Mouse (Mus musculus) retina, embryonic 14.5 days (tissue): ENCODE data around the gene Fam163a.

Experiments
- DNase-seq: peaks from one replicate; pipeline ENCODE4 v3.0.0-alpha.2; 2015; ENCODE audit warnings: low spot score

Fam163a gene

GRCm38 (mm10) chr1:156201069-156201468 is 3.8 kb downstream of the Fam163a start:
- DNase-seq = no peak

DNA sequence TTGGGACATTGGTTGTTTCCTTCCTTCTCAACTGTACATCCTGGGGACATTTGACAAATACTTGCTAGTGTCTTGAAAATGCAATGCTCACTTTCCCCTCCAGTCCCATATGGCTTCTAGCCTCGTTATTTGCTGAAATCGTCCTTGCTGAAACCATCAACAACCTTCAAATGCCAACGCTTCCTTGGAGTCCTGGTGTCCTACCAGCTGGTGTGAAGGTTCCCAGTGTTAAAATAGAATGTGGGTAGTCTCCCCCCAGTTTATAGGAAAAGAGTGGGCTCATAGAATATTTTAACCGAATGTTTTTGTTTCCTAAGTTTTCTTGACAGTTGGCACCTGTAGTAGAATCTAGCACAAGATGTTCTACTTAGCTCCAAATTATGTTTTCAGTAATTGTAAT is 7.2 kb downstream of the Fam163a start:
- DNase-seq = no peak

DNA sequence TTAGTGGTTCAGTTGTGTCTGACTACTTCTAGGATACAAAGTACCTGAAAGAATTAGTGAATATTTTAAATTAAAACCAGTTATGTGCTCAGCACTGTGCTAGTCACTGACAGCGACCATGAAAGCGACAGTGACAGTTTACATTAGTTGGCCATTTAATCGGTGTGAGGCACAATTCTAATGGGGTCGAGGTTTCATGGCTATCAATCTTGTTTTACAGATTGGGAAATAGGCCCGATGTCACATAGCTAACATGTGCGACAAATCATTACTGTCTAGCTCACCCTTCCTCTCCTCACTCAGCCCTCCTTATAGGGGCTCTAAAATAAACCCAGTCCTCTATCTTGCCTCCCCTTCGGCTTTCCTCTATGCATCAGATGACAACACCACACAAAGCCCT is 11.5 kb downstream of the Fam163a start:
- DNase-seq = no peak

- DNase-seq = no peak
Observed at GRCm38 (mm10) chr1:156192853-156193252, 12.0 kb downstream of the Fam163a start.

GRCm38 (mm10) chr1:156186646-156187045 is 18.2 kb downstream of the Fam163a start:
- DNase-seq = no peak

- peak; percentile 71 for DNase-seq
Observed at GRCm38 (mm10) chr1:156184158-156184571, 20.7 kb downstream of the Fam163a start.

DNA sequence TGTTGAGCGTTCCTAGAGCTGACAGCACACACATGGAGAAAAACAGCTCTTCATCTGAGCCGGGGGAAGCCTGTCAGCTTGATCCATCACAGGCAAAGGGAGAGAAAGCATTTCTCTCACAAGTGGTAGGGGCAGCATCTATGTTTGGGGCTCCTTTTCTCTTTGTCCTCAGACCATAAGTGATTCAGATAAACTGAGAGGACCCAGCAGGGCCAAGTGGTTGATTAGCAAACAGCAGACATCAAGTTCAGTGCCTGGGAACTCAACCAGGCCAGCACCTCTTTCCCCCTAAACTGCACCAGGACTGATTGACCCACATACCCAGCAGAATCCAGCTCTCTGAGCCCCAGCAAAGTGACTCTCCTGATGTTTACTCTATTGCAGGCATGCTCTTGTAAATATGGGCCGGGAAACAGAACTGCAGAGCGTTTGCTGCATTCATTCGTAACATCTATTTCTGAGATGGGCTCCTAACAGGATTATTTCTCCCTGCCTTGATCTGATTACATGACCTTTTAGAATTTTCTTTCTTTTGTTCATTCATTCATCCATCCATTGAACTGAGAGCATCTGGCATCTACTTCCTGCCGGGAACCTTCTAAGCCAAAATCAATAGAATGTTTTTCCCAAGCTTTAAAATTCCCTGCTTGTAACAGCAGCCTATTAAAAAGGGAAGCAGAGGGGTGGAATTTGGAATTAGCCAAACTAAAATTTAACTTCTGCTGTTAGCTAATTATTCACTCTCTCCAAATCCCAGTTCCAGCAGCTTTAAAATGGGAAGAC is 21.5 kb downstream of the Fam163a start:
- peak; percentile 86 for DNase-seq

DNA sequence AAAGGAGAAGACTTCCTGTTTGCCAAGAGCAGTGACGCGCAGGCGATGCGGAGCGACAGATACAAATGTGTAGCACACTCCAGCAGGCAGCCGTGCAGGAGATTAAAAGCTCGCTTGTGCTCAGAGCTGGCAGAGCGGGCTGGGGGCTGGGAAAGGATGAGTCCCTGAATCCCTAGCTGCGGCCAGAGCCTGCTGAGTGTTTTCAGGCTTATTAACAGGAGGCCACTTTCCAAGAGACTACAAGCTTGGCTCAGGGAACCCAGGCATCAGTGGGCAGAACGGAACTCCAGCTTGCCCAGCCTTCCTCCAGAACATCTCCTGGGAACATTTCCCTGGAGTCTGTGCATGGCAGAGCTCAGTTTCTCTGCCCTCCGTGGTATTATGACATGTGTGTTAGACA is 25.0 kb downstream of the Fam163a start:
- peak; percentile 86 for DNase-seq

- DNase-seq = no peak
Observed at GRCm38 (mm10) chr1:156168737-156169136, 36.1 kb downstream of the Fam163a start.

DNA sequence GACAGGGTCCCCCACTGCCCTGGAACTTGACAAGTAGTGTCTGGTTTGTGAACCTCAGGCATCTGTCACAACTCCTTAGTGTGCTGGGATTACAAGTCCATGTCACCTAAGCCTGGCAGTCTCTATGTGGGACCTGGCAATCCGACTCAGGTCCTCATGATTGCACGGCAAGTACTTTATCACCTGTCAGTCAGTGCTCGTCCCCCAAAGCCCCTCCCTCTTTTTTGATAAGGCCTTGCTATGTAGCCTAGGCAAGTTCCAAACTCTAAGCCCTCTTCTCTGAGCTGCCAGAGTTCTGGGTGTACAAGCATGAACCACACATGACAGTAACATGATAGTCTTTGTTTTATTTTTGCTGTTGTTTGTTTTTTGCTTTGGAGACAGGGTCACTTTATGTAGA is 88.1 kb downstream of the Fam163a start:
- DNase-seq = no peak

- no peak for DNase-seq
Observed at GRCm38 (mm10) chr1:156113884-156114499, 90.8 kb downstream of the Fam163a start.

- DNase-seq = peak; percentile 34
Observed at GRCm38 (mm10) chr1:156112142-156112541, 92.7 kb downstream of the Fam163a start.

GRCm38 (mm10) chr1:156111728-156112127 is 93.1 kb downstream of the Fam163a start:
- DNase-seq = peak; percentile 39

DNA sequence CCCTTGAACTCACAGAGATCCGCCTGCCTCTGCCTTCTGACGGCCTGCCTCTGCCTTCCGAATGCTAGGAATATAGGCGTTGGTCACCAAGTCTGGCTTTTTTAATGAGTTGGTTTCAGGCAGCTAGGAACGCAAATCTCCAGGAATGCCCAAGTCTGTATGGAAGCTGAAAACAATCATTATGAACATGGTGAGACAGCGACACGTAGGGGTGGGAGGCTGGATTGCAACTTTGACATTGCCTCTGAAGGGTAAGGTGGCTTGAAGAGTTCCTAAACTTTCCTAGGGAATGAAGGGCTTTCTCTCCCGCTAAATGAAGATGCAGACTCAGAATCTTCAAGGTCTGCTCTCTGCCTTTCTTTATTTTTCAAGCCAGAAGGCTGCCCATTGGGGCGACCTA is 93.7 kb downstream of the Fam163a start:
- peak; percentile 54 for DNase-seq

GRCm38 (mm10) chr1:156108400-156108799 is 96.4 kb downstream of the Fam163a start:
- DNase-seq = peak; percentile 45

DNA sequence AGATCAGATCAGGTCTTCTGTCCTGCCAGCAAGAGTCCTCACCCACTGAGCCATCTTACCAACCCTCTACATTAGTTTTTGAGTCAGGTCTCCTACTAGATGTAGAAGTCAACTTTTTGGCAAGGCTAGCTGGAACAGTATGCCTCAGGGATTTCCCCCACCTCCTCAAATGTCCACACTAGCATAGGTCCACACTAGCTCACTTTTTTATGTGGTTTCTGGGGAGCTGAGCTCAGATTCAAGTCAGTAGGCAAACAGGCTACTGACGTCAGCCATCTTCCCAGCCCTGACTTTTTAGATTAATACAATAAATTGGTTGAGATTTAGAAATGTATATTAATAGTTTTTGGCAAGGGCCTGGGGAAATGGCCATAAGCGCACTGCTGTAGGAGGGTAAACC is 97.4 kb downstream of the Fam163a start:
- DNase-seq = no peak

DNA sequence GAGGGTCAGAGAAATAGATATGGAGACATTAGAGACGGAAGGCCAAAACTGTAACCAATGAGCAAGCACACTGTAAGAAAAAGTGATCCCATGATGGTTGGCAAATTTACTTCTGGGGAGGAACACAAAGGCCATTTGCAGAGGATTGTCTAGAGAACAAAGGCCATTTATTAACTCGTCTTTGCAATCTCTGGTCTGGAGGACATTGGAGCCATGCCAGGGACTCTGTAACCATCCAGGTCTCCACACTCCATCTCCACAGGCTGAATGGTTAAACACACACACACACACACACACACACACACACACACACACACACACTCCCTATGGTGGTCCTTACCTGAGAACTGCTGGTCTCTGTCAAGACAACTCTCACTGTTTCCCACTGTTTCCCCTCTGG is 99.4 kb downstream of the Fam163a start:
- no peak for DNase-seq

GRCm38 (mm10) chr1:156103763-156104162 is 101.1 kb downstream of the Fam163a start:
- no peak for DNase-seq

DNA sequence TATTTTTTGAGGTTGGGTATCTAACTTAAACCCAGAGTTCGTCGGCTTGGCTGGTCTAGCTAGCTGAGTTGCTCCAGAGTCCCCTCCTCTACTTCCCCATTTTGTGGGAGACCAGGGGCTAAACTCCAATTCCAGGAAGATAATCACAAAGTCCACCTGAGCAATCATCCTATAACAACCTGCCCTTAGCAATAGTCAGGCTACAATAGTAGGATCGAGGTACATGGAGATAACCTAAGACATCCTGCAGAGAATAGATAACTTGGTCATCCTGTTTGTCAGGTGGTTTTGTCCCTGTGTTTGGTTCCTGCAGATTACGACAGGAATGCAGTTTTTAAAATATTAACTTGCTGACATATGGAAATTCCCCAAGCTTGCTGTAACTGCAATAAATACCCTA is 113.0 kb downstream of the Fam163a start:
- no peak for DNase-seq

- DNase-seq = peak; percentile 69
Observed at GRCm38 (mm10) chr1:156090042-156090441, 114.8 kb downstream of the Fam163a start.

DNA sequence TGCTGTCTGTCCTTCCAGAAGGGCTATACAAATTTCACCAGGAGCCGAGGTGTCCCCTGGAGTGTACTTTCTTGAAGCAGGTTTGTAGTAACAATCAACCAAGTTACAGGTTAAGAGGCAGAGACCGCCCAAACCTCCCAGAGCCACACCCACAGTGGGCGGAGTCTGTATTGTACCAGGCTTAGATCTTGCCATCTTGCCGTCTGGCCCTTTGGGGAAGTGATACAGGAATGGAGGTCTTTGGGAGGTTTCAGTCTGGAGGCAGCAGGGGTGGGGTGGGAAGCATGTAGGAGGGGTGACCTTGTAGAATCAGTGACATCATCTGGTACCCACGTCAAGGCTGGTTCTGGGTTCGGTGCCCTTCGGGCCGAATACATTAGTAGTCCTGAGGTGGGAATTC is 115.3 kb downstream of the Fam163a start:
- no peak for DNase-seq

DNA sequence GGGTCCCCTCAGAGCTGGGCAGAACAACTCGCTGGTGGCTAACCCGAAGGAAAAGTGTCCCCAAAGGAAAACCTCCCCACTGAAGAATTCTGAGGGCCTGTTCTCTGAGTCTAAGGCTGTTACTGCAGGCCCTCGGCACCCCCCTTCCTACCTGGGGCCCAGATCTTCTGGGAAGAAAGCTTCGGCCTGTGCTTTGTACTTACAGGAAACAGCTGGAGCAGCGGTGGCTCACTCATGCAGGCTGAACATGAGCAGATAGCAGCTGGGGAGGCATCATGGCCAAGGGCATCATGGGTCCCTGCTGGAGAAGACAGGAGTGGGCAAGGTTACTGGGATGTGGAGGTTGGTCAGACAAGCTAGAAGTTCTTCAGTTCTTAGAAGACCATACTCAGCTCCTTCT is 117.2 kb downstream of the Fam163a start:
- no peak for DNase-seq

GRCm38 (mm10) chr1:156085770-156086169 is 119.1 kb downstream of the Fam163a start:
- peak; percentile 88 for DNase-seq

DNA sequence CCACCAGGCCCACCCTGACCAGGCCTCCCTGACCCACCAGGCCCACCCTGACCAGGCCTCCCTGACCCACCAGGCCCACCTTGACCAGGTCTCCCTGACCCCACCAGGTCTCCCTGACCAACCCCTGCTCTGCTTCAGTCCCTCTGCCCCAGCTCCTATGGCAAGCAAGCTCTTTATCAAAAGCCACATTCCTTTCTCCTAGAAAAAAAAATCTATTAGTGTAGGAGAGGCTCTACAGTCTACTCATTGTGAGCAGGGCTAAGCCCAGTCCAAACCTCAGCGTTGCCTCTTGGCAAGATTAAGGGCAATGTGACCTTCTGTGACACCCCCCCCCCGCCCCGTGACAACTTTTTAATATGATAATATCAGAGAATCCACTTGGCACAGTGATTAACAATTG is 120.2 kb downstream of the Fam163a start:
- DNase-seq = no peak
